ENCODE assay signal across 20 mouse cellular contexts in the genomic region with DNA sequence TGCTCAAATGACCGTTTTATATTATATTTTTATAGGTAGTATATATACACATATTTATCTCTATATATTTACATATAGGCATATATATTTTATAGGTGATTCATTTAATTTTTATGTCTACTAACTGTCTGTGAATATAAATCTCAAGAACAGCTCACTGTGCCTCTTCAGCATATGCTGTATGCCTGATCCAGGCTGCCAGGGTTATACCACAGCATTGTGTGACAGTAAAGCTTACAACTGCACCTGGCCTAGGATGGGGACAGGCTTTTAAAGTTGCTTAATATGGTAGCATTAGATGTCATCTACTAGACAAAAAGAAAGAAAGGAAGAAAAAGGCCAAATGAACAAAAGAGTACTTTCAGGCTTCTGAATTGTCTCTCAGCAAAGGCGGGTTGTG. TPM values are rescaled to one million over a fixed set of nuclear protein-coding genes. Genes with fewer than 3 reads are reported as not detected.
DNase-seq lines count a peak whose midpoint lies in the region; ATAC-seq lines count a peak whose summit lies in the region.
"Had no signal": no experiment of that assay in that cellular context is flagged by ENCODE, and none has a peak within 500 bp of the region (broad histone marks: within the 10 kb centered on the region; RNA-seq: fewer than 3 reads in every experiment).

No protein-coding gene starts in this region.

- peak overlapping the region; percentile 55 for H3K27ac ChIP-seq in midbrain, embryonic 10.5 days (replicated peaks)
- H3K27ac ChIP-seq in midbrain, embryonic 16.5 days (ENCODE audit: low read length), result no peak overlapping the region
- H3K27ac ChIP-seq in forebrain, embryonic 15.5 days (replicated peaks), result 0 out of 2 replicates have a peak overlapping the region, but pooled peaks have one; percentile 31
- H3K27ac ChIP-seq: embryonic facial prominence, embryonic 13.5 days; heart, embryonic 15.5 days; hindbrain, embryonic 15.5 days had no signal

- WGBS in midbrain, embryonic 10.5 days, result 77% methylated on average over 2 of the region's 2 CpGs
- 60% methylated on average over 2 of the region's 2 CpGs for WGBS in midbrain, embryonic 16.5 days
- 53% methylated on average over 2 of the region's 2 CpGs for WGBS in forebrain, embryonic 15.5 days

- no peak overlapping the region for H3K9ac ChIP-seq in midbrain, embryonic 16.5 days (ENCODE audit: low read depth, low read length)
- no peak overlapping the region for H3K9ac ChIP-seq in forebrain, embryonic 15.5 days (replicated peaks)
- H3K9ac ChIP-seq: embryonic facial prominence, embryonic 13.5 days; heart, embryonic 15.5 days; hindbrain, embryonic 15.5 days had no signal

- no peaks in the 10 kb centered on the region for H3K9me3 ChIP-seq in midbrain, embryonic 10.5 days (replicated peaks)
- no peaks in the 10 kb centered on the region for H3K9me3 ChIP-seq in midbrain, embryonic 16.5 days (replicated peaks; ENCODE audit: control insufficient read depth, low read length, poor library complexity, severe bottlenecking)
- H3K9me3 ChIP-seq in forebrain, embryonic 15.5 days, result no peaks in the 10 kb centered on the region
- H3K9me3 ChIP-seq: embryonic facial prominence, embryonic 13.5 days; heart, embryonic 15.5 days; hindbrain, embryonic 15.5 days had no signal

- no peak for DNase-seq in midbrain, embryonic 10.5 days (ENCODE audit: low spot score)
- peak; percentile 15 for DNase-seq in retina, postnatal 1 day
- DNase-seq in retina, embryonic 14.5 days (ENCODE audit: low spot score), result no peak
- no peak for DNase-seq in left cerebral cortex, adult 18-20 months (ENCODE audit: low spot score in 2 of 2)
- no peak for DNase-seq in testis, postnatal 10 days (ENCODE audit: low spot score)
- DNase-seq: adrenal gland, adult 2 months; adrenal gland, postnatal 25 days; cerebellum, adult 18-20 months; cerebellum, adult 9-11 months; cerebellum, postnatal 36 days; gastrocnemius, postnatal 10 days; heart, adult 18-20 months; heart, postnatal 14 days had no signal

- no peak for ATAC-seq in midbrain, embryonic 16.5 days
- peak; percentile 58; the same call in 1 of the 2 replicates for ATAC-seq in forebrain, embryonic 15.5 days (replicated peaks)

- no peak overlapping the region for H3K4me2 ChIP-seq in midbrain, embryonic 16.5 days (ENCODE audit: low read length)
- no peak overlapping the region for H3K4me2 ChIP-seq in forebrain, embryonic 15.5 days (replicated peaks)
- H3K4me2 ChIP-seq: embryonic facial prominence, embryonic 13.5 days; heart, embryonic 11.5 days; heart, embryonic 15.5 days; hindbrain, embryonic 15.5 days had no signal

- peaks cover 29% of the 10 kb centered on the region for H3K4me1 ChIP-seq in midbrain, embryonic 10.5 days
- peaks cover 11% of the 10 kb centered on the region for H3K4me1 ChIP-seq in midbrain, embryonic 16.5 days (ENCODE audit: control insufficient read depth, insufficient read depth, low read length)
- H3K4me1 ChIP-seq in forebrain, embryonic 15.5 days, result peaks cover 23% of the 10 kb centered on the region
- H3K4me1 ChIP-seq: embryonic facial prominence, embryonic 13.5 days; heart, embryonic 15.5 days had no signal

- no peaks in the 10 kb centered on the region for H3K36me3 ChIP-seq in midbrain, embryonic 10.5 days
- no peaks in the 10 kb centered on the region for H3K36me3 ChIP-seq in midbrain, embryonic 16.5 days (ENCODE audit: control insufficient read depth, insufficient read depth, low read length)
- H3K36me3 ChIP-seq in forebrain, embryonic 15.5 days, result no peaks in the 10 kb centered on the region
- H3K36me3 ChIP-seq: embryonic facial prominence, embryonic 13.5 days; heart, embryonic 15.5 days; hindbrain, embryonic 15.5 days had no signal

- H3K27me3 ChIP-seq in midbrain, embryonic 10.5 days (ENCODE audit: low read depth, poor library complexity, severe bottlenecking), result no peaks in the 10 kb centered on the region
- H3K27me3 ChIP-seq in midbrain, embryonic 16.5 days (ENCODE audit: control insufficient read depth, insufficient read depth, low read depth, low read length), result no peaks in the 10 kb centered on the region
- H3K27me3 ChIP-seq in forebrain, embryonic 15.5 days, result no peaks in the 10 kb centered on the region
- H3K27me3 ChIP-seq: embryonic facial prominence, embryonic 13.5 days; heart, embryonic 15.5 days; hindbrain, embryonic 15.5 days had no signal

- H3K4me3 ChIP-seq in midbrain, embryonic 10.5 days, result no peak overlapping the region
- no peak overlapping the region for H3K4me3 ChIP-seq in midbrain, embryonic 16.5 days (ENCODE audit: low read depth, low read length)
- H3K4me3 ChIP-seq in forebrain, embryonic 15.5 days, result no peak overlapping the region
- H3K4me3 ChIP-seq: embryonic facial prominence, embryonic 13.5 days; heart, embryonic 15.5 days; hindbrain, embryonic 15.5 days had no signal

RNA-seq across cellular contexts. Expression of gene Adam23, which starts 27.6 kb away (rescaled TPM):
- 4.2 and 5.9 TPM in 2 replicates for polyA plus RNA-seq in midbrain, embryonic 10.5 days (2016; fragmentation: Nextera tagmentation; extraction: Ambion mirVana)
- polyA plus RNA-seq in midbrain, embryonic 16.5 days (2015; fragmentation: Nextera tagmentation; extraction: Ambion mirVana), result 13.7 and 14.7 TPM in 2 replicates
- polyA plus RNA-seq in forebrain, embryonic 15.5 days (2015; fragmentation: Nextera tagmentation; extraction: Ambion mirVana), result 10.2 and 10.6 TPM in 2 replicates
- 100 to 1,000 TPM; 135 to 146 TPM for total RNA-seq in left cerebral cortex, adult 18-20 months (2021)
- total RNA-seq: hematopoietic stem cell, adult 5-6 weeks had no signal
